Mouse (Mus musculus): ENCODE measurements around the gene Bach2. TPM values are rescaled to one million over a fixed set of nuclear protein-coding genes. Genes with fewer than 3 reads are reported as not detected.

Gene Bach2
- total RNA-seq, 2 experiments from 2014 or later = 92.7 to 105 TPM

DNA sequence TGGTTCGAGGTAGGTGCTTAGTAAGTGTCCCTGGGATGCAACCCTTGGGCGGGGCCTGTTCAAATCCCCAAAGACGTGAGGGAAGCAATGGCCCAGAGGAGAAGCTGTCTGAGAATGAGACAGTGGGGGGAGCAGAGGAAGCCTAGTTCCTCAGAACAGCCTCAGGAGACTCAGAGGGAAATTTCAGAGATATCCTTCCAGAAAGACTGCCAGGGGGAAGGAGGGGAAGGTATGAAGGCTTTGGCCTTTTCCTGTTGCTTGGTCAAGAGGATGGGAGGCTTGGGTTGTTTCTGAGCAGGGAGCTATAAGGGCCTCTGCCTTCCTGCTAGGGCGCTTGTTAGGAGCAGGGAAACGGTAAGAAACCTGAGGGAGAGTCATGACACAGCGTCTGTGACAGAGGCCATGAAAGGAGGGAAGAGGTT is 137.9 kb downstream of the Bach2 start:
- DNase-seq = no peak
- intact Hi-C loops (cut with DNase I) = no loop called here

DNA sequence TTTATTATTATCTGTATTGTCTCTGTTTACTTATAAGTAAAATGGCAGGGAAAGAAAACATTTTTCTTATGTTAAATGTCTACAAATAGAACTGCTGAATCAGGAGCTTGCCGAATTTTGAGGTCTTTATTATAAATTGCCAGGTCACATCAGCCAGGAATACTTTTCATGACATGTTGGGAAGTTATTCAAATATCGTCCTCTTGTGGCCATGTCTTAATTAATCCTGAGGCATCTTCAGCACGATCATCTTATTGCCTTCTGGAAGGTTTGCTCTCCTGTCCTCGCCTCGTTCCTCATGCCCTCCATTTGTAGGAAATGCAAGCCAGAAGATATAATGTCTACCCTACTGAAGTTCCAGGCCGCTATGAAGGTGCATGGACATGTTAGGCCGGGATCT is 140.5 kb downstream of the Bach2 start:
- intact Hi-C loops (cut with DNase I) = no loop called here

DNA sequence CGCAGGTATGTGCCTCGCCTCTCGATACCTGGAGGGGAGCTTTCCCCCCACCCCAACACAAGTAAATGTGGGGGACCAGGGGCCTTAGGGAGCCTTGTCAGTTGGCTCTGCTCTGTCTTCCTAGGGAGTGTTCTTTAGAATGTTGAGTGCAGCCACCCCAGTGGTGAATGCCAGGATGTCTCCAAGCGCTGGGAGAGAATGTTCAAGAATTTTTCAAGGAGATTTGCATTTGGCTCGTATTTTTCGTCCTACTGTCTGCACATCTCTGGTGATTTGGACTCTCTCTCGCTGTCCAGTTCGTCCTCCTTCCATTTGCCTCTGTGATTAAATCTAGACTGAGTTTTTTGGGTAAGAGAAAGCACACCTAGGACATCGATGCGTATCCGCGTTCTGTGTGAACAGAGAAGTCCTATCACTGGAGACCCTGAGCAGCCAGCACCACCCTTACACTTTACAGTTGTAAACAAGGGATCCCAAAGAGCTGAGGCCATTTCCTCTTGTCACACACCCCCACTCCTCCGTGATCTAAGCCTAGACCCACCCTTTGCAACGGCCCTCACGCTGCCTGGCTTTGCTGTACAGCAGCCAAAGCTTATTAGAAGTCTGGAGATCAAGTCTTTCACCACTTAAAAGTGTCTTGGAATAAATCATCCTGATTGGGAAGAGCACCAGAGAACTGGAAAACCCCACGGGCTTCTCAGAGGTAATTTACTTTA is 143.2 kb downstream of the Bach2 start:
- DNase-seq = no peak
- intact Hi-C loops (cut with DNase I) = no loop called here

More for the DNA sequence above, 140.5 kb downstream of the Bach2 start:
- DNase-seq = no peak

DNA sequence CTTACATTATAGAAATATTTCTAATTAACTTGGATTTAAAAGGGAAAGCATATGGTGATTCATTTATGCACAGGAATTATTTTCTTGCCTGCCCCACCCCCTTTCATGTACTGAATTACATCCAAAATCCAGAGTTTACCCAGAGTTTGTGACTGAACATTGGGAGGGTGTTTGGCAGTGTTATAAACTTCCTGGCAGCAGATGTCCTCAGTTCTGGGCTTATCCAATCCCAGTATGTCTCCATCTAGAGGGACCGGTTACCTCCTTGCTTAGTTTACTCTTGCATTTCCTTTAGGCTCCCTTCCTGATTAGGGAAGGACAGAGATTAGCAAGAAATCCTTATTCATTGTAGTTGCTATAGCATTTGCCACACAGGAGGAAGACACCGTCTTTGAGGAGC is 146.5 kb downstream of the Bach2 start:
- intact Hi-C loops (cut with DNase I) = no loop called here
- DNase-seq = no peak

DNA sequence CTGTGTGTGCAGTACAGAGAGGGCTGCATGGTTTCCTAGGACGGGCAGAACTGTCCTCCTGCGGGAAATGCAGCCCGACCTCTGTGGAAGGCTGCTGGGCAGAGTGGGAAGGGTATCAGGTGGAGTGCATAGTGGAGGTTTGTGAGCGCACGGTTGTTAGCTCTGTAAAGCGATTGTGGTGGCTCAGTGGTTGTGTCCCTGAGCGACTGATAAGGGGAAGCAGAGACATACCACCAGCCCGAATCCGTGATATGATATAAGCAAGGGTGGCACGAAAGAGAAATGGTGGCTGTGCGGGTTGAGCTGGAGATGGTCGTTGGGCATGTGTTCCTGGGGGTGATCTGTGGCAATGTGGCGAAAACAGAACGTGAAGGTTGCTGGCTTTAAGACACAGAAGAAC is 147.0 kb downstream of the Bach2 start:
- intact Hi-C loops (cut with DNase I) = no loop called here
- DNase-seq = no peak

DNA sequence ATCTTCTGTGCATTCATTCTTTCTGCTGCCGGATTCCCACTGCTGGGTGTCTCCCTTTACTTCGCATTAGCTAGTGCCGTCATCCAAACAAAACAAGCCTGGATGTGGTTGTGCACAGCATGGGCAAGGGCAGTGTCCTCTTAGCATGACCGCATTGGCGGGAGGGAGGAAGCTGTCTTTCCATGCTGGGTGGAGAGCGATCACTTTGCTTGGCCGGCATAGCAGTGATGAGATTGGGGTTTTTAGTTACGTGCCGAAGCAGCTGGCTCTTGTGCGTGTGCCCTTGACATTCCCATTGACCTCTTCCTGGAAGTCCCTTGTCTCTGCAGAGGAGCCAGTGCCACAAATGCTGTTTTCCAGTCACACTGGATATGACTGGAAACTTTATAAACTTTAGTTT is 147.7 kb downstream of the Bach2 start:
- intact Hi-C loops (cut with DNase I) = no loop called here
- DNase-seq = no peak

DNA sequence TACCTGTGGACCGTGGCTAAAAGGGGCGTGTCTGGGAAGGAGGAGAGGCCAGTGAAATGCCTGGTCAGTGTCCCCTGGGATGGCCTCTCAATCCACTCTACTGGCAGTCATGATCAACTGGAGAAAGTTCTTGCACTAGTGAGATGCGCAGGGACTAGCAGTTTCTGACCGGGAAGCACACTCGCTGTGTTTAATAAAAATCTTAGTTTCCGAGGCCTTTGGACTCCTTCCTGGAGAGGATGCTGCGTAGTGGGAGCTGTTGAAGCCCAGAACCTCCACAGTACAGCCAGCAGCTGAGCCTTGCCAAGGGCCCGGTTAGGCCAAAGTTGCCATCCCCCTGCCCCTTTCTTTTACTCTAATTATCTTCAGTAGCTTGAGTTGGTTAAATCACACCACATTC is 148.3 kb downstream of the Bach2 start:
- no peak for DNase-seq
- intact Hi-C loops (cut with DNase I) = no loop called here

DNA sequence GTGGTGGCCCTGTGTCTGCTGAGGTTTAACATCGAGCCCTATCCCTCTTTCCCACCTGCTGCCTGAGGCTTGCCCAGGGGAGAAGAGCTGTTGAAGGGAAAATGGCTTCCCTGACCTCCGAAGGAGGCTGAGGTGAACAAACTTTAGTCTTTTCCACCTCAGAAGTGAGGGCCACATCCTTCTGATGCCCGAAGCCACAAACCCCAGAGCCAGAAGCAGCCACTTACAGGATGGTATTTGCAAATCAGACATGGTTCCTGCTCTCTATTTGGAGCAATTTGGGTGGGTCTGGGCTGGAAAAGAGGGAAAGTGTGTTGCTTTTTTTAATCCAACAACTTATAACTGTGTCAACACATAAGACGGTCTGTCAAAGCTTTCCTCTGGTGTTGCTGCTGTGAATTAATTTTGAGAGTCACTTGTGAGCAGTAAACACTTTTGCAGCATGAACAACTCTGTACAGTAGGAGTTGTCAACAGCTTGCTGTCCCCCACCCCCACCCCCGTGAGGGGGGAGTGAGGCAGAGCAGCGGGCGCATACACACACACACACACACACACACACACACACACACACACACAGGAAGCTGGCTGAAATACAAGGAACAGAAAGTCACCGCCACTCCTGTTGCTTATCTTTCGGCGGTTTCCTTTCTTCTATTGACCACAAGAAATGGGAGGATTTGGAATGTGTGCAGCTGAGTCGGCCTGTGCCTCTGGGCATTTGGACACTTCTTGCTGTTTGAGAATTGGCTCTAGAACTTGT is 149.1 kb downstream of the Bach2 start:
- peak; percentile 60 for DNase-seq
- intact Hi-C loops (cut with DNase I) = no loop called here

DNA sequence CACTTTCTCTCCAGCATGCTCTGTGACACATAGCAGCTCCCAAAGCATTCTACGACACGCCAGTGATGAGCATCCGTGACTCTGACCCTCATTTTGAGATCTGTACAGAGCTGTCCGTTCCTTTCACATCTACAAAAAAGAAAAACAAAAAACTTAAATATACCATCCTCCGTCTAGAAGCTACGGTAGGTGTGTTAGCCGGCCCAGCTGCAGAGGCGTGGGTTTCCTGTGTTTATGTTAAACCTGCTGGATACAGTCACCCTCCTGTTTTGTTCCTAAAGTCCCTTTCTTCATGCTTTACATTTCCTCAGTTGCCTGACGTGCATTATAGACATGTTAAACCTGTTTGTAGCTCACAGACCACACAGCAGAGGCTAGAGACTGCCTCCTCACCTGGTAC is 150.0 kb downstream of the Bach2 start:
- intact Hi-C loops (cut with DNase I) = no loop called here
- no peak for DNase-seq

DNA sequence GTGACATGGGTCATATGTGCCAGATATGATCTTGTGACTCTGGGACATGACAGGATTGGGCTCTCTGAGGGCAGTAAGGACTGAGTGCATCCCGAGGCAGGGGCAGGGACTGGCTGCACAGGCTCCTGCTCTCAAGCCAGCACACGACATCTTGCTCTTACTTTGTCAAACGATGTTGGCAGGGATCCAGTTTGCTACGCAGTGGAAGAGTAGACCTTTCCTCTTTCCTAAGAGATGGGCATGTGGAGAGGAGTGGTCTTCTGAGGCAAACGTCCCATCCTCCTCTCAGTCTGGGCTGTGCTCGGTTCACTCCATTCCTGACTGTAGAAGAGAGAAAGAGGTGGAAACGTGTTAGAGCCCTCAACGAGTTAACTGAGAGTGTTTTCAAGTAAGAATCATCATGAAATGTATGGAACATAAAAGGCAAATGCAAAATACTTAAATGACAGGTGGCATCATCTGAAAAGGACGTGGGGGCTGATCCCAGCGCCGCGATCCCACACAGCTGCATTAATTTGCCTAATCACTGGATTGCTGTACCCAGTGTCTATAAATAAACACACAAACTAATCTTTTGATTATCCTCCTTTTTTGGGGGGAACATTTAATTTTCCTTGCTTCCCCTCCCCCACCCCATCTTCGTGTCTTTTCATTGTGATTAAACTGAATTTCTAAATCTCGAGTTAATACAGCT is 150.7 kb downstream of the Bach2 start:
- DNase-seq = peak; percentile 31
- intact Hi-C loops (cut with DNase I) = no loop called here

DNA sequence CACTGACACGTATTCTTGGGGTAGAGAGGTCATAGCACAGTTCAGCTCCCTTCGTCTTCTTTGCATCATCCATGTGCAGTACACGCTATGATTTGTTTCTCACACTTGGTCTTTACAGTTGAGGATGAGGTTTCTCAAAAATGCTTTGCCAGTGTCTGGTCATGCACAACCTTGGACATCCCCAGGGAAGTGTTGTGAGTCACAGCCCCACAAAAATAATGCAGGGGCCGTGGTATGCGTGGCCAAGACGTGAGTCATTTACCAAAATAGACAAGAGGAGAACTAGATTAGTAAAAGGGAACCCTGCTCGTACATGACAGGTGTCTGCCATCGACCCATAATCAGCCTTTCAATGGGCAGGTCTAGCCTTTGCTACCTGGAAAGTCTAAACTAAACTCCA is 152.7 kb downstream of the Bach2 start:
- intact Hi-C loops (cut with DNase I) = no loop called here
- DNase-seq = no peak

DNA sequence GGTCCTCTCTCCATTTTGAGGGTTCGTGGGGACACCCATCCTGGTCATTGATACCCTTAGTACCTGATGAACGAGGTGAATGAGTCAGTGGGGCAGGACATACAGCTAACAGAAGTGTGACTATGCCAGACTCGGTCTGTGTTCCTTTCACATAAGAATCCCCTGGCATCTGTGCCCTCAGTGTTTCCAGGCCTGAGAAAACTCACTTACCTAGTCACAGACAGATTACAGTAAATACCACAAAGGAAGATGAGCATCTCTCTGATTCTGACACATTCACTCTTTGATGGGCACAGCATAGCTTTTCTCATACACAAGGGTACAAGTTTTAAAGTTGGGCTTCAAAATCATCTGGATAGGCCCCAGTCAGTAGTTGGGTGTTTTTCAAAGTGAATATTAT is 154.6 kb downstream of the Bach2 start:
- intact Hi-C loops (cut with DNase I) = no loop called here
- no peak for DNase-seq

DNA sequence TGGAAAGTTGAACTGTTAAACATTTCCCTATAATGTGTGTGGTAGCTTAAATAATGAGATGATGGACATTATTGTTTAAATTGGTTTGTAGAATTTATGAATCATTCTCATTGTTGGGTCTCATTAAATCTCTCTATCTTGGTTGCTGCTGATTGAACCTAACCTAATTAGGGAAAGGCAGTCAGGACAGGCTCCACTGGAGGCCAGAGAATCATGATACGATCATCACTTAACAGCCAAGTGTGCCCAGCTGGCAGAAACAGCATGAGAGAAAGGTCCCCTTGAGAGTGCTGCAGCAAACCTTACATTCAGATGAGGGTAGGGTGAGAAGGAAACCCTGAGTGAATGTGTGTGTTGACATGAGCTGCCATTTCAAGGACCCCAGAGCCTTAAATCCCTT is 155.3 kb downstream of the Bach2 start:
- DNase-seq = no peak
- intact Hi-C loops (cut with DNase I) = no loop called here

DNA sequence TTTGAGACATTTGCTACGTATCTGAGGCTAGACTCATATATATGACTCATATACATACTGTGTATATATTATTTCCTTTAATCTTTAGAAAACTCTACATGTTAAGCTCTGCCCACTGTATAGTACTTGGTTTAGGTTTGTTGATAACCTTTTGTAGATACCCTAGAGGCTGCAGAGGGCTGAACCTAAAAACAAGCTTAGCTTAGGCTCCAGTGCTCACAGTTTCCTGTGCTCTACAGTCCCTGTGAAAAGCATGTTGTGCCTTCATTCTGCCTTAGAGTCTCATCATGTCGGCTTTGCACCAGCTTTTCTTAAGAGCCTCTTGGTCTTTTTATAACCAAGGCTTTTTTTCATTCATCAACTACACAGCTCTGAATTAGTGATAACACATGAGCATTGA is 156.2 kb downstream of the Bach2 start:
- intact Hi-C loops (cut with DNase I) = no loop called here
- DNase-seq = no peak

DNA sequence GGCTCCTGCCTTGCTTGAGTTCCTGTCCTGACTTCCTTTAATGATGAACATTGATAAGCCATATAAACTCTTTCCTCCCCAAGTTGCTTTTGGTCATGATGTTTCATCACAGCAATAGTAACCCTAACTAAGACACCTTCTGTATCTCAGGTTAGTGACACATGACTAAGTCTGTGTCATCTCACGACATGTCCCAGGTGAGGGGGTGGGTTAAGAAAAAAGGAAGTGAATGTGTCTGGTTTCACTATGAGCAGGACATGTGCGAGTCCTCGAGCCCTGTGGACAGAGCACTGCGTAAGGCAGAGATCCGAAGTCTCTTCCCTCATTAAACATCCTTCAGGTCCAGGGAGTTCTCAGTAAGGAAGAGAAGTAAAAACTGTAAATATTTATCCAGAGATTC is 162.9 kb downstream of the Bach2 start:
- intact Hi-C loops (cut with DNase I) = no loop called here
- no peak for DNase-seq

DNA sequence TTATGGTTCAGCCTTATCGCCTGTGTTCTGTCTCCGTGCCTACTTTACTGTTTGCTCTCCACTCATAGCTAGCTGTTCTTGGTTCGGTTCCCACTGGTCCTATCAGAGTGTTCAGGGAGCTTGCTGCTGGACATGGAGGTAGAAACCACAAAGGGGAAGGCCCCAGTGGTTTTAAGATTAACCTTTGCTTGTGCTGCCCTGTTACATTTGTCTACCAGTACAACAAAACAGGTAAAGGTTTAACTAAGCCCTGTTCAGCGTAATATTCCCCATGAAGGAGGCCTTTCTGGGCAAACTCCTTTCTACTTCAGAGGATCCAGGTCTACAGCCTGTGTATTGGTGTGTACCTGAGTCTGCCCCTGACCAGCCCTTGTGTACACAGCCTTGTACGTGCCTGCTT is 164.9 kb downstream of the Bach2 start:
- DNase-seq = no peak
- intact Hi-C loops (cut with DNase I) = no loop called here

DNA sequence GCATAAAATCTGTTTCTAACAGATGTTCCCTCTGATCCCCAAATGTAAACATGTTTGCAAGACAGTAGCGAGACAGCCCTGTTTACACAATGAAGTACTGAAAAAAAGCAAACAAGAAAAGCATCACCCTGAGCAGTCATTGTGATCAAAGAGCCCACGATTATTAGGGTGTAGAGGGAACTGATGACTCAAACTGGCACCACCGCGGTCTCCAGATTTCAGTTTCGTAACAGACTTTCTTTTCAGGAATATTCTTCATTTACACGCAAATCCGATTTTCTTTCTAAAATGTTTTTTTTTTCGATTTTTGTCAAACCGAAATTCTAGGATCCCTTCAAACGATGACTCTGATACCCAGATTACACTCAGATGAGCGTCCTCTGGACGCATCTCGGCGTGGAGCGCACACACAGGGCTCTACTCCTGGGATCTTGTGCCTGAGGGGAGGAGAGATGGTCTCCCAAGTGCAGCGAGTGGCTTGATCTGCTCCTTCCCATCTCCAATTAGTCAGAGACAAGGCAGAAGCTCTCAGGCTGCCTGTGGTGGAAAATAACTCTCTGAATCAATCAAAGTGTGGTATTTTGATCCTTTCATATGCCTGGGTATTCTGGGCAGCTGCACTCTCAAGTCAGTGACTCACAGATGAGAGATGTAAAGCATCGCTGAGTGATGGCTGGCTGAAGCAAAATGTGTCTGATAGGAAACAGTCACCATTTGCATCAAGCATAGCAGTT is 166.7 kb downstream of the Bach2 start:
- no peak for DNase-seq
- intact Hi-C loops (cut with DNase I) = no loop called here

DNA sequence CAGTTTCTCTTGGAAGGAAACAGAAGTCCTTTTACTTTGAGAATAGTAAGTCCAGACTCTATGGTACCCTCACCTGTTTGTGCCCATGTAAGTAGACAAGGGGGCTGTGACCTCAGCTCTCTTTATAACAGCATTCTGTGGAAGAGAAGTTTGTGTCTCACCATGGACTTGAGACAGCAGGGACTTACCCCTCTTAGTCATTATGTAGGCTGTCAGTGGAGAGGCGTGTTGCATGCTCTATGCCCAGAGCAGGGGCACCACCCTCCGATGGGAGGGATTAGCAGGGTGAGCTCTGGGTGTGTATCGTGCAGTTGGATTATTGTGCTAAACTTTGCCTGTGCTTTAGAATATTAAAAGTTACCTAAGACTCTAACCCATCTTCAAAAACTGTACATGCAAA is 167.4 kb downstream of the Bach2 start:
- no peak for DNase-seq
- intact Hi-C loops (cut with DNase I) = no loop called here

DNA sequence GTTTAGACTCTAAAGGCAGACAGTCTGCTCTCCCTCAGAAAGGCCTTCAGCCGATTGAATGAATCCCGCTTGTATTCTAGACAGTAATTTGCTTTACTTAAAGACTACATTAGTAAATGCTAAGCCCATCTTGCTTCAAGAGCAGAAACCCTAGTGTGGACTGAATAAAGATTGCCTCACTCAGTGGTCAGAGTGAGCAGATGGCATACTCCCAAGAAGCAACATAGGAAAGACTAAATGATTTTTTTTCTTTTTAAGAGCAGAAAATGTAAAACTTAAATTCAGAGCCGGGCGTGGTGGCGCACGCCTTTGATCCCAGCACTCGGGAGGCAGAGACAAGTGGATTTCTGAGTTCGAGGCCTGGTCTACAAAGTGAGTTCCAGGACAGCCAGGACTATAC is 169.9 kb downstream of the Bach2 start:
- DNase-seq = no peak
- intact Hi-C loops (cut with DNase I) = no loop called here

DNA sequence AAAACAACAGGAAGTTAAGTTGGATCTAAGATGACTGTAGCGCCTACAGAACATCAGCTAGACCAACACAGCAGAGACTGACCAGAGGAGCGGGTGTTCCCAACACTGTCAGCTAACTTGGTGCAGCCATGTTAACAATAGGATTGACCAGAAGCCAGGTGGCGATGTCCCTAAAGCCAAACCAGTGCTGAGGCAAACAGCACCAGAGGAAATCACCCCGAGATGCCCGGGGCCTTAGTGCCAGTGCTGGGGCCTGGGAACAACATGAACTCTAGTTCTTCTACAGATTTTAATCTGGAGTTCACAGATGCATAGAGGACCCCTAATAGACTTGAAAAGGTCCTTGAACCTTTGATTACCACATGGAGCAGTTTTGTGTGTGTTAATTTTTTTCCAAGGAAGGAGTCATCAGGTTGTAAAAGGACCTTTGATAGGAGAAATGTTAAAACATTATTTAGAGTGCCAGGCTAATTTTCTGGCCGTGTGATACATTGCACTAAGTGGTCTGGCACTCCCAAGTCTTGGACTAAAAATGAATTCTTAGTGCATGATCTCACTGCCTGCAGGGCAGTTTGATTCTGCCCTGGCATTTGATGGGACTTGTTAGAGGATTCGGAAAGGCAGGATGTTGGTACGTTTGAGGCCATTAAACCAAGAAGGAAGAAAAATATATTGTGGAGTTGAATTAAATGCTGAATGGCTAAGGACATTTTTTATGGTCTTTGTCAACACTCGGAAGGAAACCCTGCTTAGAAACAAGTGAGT is 170.7 kb downstream of the Bach2 start:
- intact Hi-C loops (cut with DNase I) = no loop called here
- DNase-seq = no peak
